Mouse (Mus musculus) embryonic fibroblast, embryonic 13.5 days (primary cell): Measurements from ENCODE around the gene Phactr1. TPM values are rescaled to one million over a fixed set of nuclear protein-coding genes. Genes with fewer than 3 reads are reported as not detected.

Experiments used
- H3K27ac ChIP-seq: 2 replicates; pipeline ENCODE4 v1.5.1; 2012; ENCODE audit warnings: low read length, control low read depth, inconsistent platforms; ENCODE audit not compliant: insufficient read depth
- H3K4me1 ChIP-seq: 2 replicates; pipeline ENCODE4 v1.6.1; 2011; ENCODE audit warnings: low read length; ENCODE audit not compliant: control insufficient read depth, insufficient read depth
- H3K4me3 ChIP-seq: 2 replicates; pipeline ENCODE4 v1.5.1; 2011; ENCODE audit warnings: mild to moderate bottlenecking, control low read depth, low read length; ENCODE audit not compliant: insufficient read depth
- CTCF ChIP-seq: IDR thresholded peaks from 2 replicates; pipeline ENCODE4 v1.5.1; 2011; ENCODE audit warnings: mild to moderate bottlenecking, control low read depth, low read length, moderate library complexity, borderline replicate concordance; ENCODE audit not compliant: insufficient read depth
- POLR2A ChIP-seq: IDR thresholded peaks from 2 replicates; pipeline ENCODE4 v1.6.1; 2011; ENCODE audit warnings: low read depth, mild to moderate bottlenecking, control low read depth, low read length, moderate library complexity
- polyA plus RNA-seq: library from polyadenylated mRNA; stranded (reverse); fragments of >200 nt; gene quantifications from 2 replicates; pipeline ENCODE4 v1.2.4, GENCODE M21; 2011; ENCODE audit warnings: low read depth; ENCODE audit not compliant: missing spikeins, insufficient read length

Gene Phactr1
- polyA plus RNA-seq, 1 experiment = 9.5 TPM

- TF ChIP-seq POLR2A (no peak), CTCF (no peak)
- H3K4me1 ChIP-seq = no peaks in the 10 kb centered on the region
- no peak overlapping the region for H3K27ac ChIP-seq
- H3K4me3 ChIP-seq = no peak overlapping the region
These were observed 235.4 kb downstream of the Phactr1 start for GRCm38 (mm10) chr13:42915851-42916193.

GRCm38 (mm10) chr13:42916194-42917033, 236.0 kb downstream of the Phactr1 start:
- no peak overlapping the region for H3K27ac ChIP-seq
- peak overlapping the region; percentile 43 for H3K4me3 ChIP-seq
- no peaks in the 10 kb centered on the region for H3K4me1 ChIP-seq
- TF ChIP-seq CTCF (no peak), POLR2A (no peak)

- TF ChIP-seq POLR2A (no peak), CTCF (no peak)
- Histone ChIP-seq H3K4me3 (no peak overlapping the region), H3K27ac (no peak overlapping the region), H3K4me1 (no peaks in the 10 kb centered on the region)
These were observed 236.8 kb downstream of the Phactr1 start for GRCm38 (mm10) chr13:42917251-42917650.

GRCm38 (mm10) chr13:42920062-42920461, 239.6 kb downstream of the Phactr1 start:
- Histone ChIP-seq H3K4me3 (no peak overlapping the region), H3K27ac (no peak overlapping the region), H3K4me1 (no peaks in the 10 kb centered on the region)
- TF ChIP-seq POLR2A (no peak), CTCF (no peak)

- no peak for TF ChIP-seq CTCF
- TF ChIP-seq POLR2A = no peak
- H3K4me1 ChIP-seq = no peaks in the 10 kb centered on the region
- no peak overlapping the region for H3K4me3 ChIP-seq
- no peak overlapping the region for H3K27ac ChIP-seq
These were observed 241.5 kb downstream of the Phactr1 start for GRCm38 (mm10) chr13:42921769-42922450.

- H3K4me3 ChIP-seq = no peak overlapping the region
- no peak for TF ChIP-seq POLR2A
- H3K4me1 ChIP-seq = no peaks in the 10 kb centered on the region
- H3K27ac ChIP-seq = no peak overlapping the region
These were observed 247.4 kb downstream of the Phactr1 start for GRCm38 (mm10) chr13:42927778-42928177.

GRCm38 (mm10) chr13:42929529-42930235, 249.3 kb downstream of the Phactr1 start:
- Histone ChIP-seq H3K4me1 (peaks cover 2% of the 10 kb centered on the region; the same call in 1 of the 2 replicates), H3K27ac (no peak overlapping the region; the same call in 1 of the 2 replicates), H3K4me3 (no peak overlapping the region)
- TF ChIP-seq CTCF (no peak), POLR2A (no peak)

GRCm38 (mm10) chr13:42932046-42932445, 251.6 kb downstream of the Phactr1 start:
- no peak overlapping the region for H3K4me3 ChIP-seq
- peaks cover 4% of the 10 kb centered on the region; the same call in 1 of the 2 replicates for H3K4me1 ChIP-seq
- H3K27ac ChIP-seq = no peak overlapping the region
- TF ChIP-seq CTCF (no peak), POLR2A (no peak)

GRCm38 (mm10) chr13:42934538-42935126, 254.2 kb downstream of the Phactr1 start:
- TF ChIP-seq POLR2A = no peak
- no peak for TF ChIP-seq CTCF
- Histone ChIP-seq H3K27ac (peak overlapping the region; percentile 13), H3K4me3 (no peak overlapping the region), H3K4me1 (peaks cover 4% of the 10 kb centered on the region; the same call in 1 of the 2 replicates)
